Mouse (Mus musculus): Measurements from ENCODE around the gene Spdef.

The Spdef gene

DNA sequence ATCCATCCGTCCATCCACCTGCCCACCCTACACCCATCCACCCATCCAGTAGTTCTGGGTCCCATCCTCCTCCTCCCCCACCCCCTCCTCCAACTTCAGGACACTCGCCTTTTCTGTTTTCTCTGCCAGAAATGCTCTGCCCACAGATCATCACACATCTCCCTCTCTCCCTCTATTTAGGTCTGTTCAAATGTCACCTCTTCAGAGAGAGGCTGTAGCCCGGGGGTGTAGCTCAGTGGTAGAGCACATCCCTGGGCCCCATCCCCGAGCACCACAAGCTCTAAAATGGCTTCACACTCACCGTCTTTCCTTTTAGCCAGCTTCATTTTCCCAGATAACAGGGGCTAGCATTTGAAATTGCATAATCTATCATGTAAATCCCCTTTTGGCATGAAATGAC is 51.0 kb downstream of the Spdef start:
- no peak for DNase-seq (ENCODE audit: low read depth, low spot score)

DNA sequence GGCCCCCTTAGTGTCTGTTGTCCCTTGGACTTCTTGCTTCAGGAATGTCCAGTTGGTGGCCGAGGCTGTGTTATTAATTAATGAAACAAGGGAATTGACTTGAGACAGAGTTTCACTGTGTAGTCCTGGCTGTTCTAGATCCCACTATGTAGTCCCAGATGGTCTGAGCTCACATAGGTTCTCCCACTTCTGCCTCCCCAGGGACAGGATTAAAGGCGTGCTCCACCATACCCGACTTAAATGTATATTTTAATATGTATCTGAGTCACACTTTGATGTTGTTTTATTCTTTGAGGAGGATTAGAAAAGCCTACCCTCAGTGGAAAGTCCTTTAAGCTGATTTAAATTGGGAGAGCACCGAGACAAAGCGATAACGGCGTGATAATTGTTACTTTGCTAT is 52.5 kb downstream of the Spdef start:
- DNase-seq (ENCODE audit: low read depth, low spot score): no peak

DNA sequence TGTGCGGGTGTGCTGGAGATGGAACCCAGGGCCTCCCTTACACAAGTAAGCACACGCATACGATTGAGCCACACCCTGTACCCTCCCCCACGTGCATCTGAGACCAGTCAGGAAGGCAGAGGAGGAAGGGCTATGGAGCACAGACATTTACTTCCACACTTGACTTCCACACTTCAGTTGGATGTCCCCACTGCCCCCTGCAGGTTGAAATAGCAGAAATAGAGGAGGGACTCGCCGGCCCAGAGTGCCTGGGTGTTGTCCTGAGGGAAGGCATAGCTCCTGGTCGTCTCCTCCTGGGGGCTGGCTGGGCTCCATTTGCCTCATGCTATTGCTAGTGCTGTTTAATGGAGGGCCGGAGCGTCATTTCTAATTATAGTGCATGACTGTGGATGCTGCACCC is 53.3 kb downstream of the Spdef start:
- no peak for DNase-seq (ENCODE audit: low read depth, low spot score)

DNA sequence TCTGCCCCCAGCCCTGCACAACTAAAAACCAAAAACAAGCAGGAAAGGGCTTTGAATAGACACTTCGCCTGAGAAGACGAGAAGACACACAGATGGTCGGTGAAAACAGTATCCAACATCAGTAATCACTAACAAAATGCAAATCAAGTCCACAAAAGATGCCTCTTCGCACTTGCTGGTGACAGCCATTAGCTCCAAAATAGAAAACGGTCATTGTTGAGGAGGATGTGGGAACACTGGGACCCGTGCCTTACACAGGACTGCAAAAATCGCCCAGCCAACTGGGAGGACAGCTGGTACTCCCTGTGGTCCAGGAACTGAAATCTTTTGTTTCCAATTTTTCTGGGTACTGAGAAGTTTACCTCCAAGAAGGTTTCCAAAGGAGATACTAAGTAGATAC is 54.8 kb downstream of the Spdef start:
- DNase-seq (ENCODE audit: low read depth, low spot score): no peak

GRCm38 (mm10) chr17:27671720-27672119 is 57.0 kb downstream of the Spdef start:
- DNase-seq (ENCODE audit: low read depth, low spot score): no peak

Data from embryo, embryonic 11.5 days (tissue).